Mouse (Mus musculus) macrophage (primary cell): ENCODE results near the gene Pcyox1. TPM values are rescaled to one million over a fixed set of nuclear protein-coding genes. Genes with fewer than 3 reads are reported as not detected.
A peak's percentile ranks its signal among the peaks of the same experiment; 100 is the strongest.
"Not testable (repeated sequence)": the region's sequence is repeated elsewhere in the genome, so short reads cannot be mapped to it uniquely, and the experiment has no call there.

Experiments
- H3K27ac ChIP-seq: fragments of 350-480 bp; formaldehyde crosslinking; 2 replicates; pipeline ENCODE4 v1.9.0; 2021
- H3K36me3 ChIP-seq: fragments of 350-480 bp; formaldehyde crosslinking; 2 replicates; pipeline ENCODE4 v1.9.0; 2021; ENCODE audit errors: inconsistent target
- H3K4me3 ChIP-seq: fragments of 350-480 bp; formaldehyde crosslinking; 2 replicates; pipeline ENCODE4 v1.9.0; 2021; ENCODE audit errors: inconsistent target
- H3K79me2 ChIP-seq: fragments of 350-480 bp; formaldehyde crosslinking; 2 replicates; pipeline ENCODE4 v1.9.0; 2021; ENCODE audit errors: inconsistent target
- WGBS: methylation state at CpG from one replicate; pipeline ENCODE4 v1.1.7; 2026; ENCODE audit warnings: inconsistent platforms; ENCODE audit not compliant: missing documents; 5-methylcytosine and 5-hydroxymethylcytosine counted together
- polyA plus RNA-seq: library from polyadenylated mRNA; stranded (reverse); fragments of 250-400 nt; gene quantifications from 3 replicates; pipeline ENCODE4 v1.2.4, GENCODE M21; 2018; ENCODE audit warnings: inconsistent platforms

Pcyox1 gene
- polyA plus RNA-seq, 1 experiment from 2014 or later = 122 TPM

GRCm38 (mm10) chr6:86387313-86387712, 9.6 kb downstream of the Pcyox1 start:
- Histone ChIP-seq H3K4me3 (no peak overlapping the region), H3K27ac (no peak overlapping the region), H3K36me3 (peaks cover 57% of the 10 kb centered on the region), H3K79me2 (no peaks in the 10 kb centered on the region; the same call in 1 of the 2 replicates)
- WGBS = 92% methylated on average over 12 of the region's 12 CpGs

DNA sequence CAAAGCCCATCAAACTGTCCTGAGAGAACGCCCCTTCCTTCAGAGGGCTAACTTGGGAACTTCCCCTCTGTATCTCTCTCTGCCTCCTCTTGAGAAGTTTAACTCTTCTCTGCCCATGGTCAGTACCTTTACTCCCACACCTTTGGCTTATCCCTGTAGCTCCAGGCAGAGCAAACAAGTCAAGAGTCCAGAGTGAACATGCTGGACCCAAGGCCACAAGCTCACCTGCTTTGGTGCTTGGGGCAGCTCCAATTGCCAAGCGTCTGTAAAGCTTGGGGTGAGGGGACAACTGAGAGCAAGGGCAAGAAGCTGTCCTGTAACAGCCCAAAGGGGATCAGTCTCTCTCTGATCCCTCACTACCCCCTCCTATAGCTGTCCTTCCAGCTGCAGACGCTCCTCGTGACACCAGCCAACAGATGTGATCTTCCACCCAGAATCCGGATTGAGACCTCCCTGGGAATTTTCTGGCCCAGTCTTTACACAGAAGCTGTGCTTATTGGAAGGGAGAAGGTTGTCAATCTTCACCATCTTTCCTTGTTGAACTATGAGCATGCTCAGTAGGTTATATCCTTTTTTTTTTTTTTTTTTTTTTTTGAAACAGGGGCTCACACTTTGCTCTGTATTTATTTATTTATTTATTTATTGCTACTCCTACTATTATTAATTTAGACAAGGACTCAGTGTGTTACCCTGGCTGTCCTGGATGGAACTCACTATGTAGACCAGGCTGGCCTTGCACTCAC, 11.4 kb downstream of the Pcyox1 start:
- WGBS = 89% methylated on average over 5 of the region's 5 CpGs
- H3K79me2 ChIP-seq = no peaks in the 10 kb centered on the region; the same call in 1 of the 2 replicates
- no peak overlapping the region for H3K27ac ChIP-seq
- H3K4me3 ChIP-seq = no peak overlapping the region
- H3K36me3 ChIP-seq = peaks cover 39% of the 10 kb centered on the region

DNA sequence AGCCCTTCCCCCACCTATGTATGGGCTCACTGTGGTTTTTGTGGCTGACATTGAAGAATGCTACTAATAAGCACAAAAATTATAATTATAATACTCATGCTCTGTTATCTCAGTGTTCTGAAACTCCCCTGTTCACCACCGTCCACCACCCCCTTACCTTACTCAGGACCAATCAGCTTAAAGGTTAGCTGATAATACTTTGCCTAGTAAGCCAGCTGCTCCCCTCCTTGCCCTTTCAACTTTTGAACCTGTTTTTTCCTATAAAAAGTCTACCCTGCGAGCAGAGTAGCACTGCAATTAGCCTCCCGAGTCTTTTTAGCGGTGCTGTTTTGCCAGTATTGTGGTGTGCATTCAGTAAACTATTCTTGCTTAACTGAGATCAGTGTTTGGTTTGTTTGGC, 12.3 kb downstream of the Pcyox1 start:
- H3K4me3 ChIP-seq = no peak overlapping the region
- no peaks in the 10 kb centered on the region; the same call in 1 of the 2 replicates for H3K79me2 ChIP-seq
- no peak overlapping the region for H3K27ac ChIP-seq
- WGBS = 97% methylated on average over 4 of the region's 4 CpGs
- H3K36me3 ChIP-seq = peaks cover 31% of the 10 kb centered on the region

- Histone ChIP-seq H3K36me3 (peaks cover 21% of the 10 kb centered on the region), H3K4me3 (no peak overlapping the region), H3K79me2 (no peaks in the 10 kb centered on the region; the same call in 1 of the 2 replicates), H3K27ac (no peak overlapping the region)
- 49% methylated on average over 3 of the region's 16 CpGs for WGBS
Measured at GRCm38 (mm10) chr6:86383370-86383769, 13.6 kb downstream of the Pcyox1 start.

GRCm38 (mm10) chr6:86382551-86382950, 14.4 kb downstream of the Pcyox1 start:
- Histone ChIP-seq H3K27ac (no peak overlapping the region), H3K4me3 (no peak overlapping the region), H3K36me3 (peaks cover 21% of the 10 kb centered on the region), H3K79me2 (no peaks in the 10 kb centered on the region; the same call in 1 of the 2 replicates)

- not testable (repeated sequence) for H3K27ac ChIP-seq, H3K79me2 ChIP-seq, H3K4me3 ChIP-seq
- H3K36me3 ChIP-seq = peaks cover 20% of the 10 kb centered on the region
- 100% methylated on average over 2 of the region's 8 CpGs for WGBS
Measured at GRCm38 (mm10) chr6:86380112-86380511, 16.8 kb downstream of the Pcyox1 start.

- peaks cover 26% of the 10 kb centered on the region for H3K79me2 ChIP-seq
- WGBS = 94% methylated on average over 3 of the region's 3 CpGs
- no peak overlapping the region for H3K27ac ChIP-seq
- H3K4me3 ChIP-seq = no peak overlapping the region
- peaks cover 20% of the 10 kb centered on the region for H3K36me3 ChIP-seq
Measured at GRCm38 (mm10) chr6:86378341-86378740, 18.6 kb downstream of the Pcyox1 start.

- H3K79me2 ChIP-seq = peaks cover 45% of the 10 kb centered on the region
- WGBS = 94% methylated on average over 6 of the region's 6 CpGs
- H3K36me3 ChIP-seq = peaks cover 19% of the 10 kb centered on the region
- no peak overlapping the region for H3K27ac ChIP-seq
- no peak overlapping the region for H3K4me3 ChIP-seq
Measured at GRCm38 (mm10) chr6:86373556-86373955, 23.4 kb downstream of the Pcyox1 start.

DNA sequence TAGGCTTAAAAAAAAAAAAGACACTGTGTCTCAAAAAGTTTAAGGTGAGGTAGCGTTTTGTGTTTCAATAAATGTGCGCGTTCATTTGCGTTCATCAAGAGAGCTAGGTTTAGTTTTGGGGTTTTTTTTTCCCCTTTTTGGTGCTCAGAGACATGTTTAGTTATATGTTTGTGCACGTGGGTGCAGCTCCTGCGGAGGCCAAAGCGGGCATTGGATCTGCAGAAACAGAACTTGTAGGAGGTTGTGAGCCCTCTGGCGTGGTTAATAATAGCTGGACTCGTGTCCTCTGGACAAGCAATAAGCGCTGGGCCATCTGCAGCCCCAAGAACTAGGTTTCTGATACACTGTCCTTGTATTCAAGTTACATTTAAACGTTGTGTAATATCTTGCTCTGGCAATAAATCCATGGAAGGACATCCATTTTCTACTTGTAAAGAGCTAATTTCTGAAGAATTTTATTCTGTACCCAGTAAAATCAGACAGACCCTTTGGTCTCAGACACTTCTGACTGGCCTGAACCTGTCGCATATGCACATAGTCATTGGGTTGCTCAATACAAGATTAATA, 24.9 kb downstream of the Pcyox1 start:
- Histone ChIP-seq H3K36me3 (peaks cover 4% of the 10 kb centered on the region; the same call in 1 of the 2 replicates), H3K27ac (no peak overlapping the region), H3K4me3 (peak overlapping the region; percentile 82), H3K79me2 (peaks cover 45% of the 10 kb centered on the region)
- whole genome bisulfite sequencing = 2% methylated on average over 12 of the region's 12 CpGs

DNA sequence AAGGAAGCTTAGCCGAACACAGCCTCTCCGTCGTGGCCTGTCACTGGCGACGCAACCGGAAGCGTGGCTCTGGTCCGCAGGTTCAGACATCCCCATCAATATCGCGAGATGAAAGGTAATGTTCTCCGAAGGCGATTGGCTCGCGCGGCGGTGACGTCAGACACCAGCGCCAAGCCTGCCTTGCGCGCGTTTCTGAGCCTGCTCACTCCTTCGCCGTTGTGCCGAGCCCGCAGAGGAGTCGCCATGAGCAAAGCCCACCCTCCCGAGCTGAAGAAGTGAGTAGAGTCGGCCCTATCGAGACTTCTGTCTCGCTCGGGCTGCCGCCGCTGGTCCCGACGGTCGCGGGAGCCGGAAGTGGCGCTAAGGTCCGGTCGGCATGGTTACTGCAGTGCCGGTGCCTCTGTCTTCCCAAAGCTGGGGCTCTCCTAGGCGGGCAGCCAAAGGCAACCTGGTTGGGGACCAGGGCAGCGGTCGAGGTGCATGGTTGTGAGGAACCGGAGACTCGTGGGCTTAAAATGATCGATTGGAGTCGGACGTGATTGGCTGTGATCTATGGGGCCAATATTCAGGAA, 25.5 kb downstream of the Pcyox1 start:
- H3K36me3 ChIP-seq = 0 out of 2 replicates have a peak, but pooled peaks cover under 1% of the 10 kb centered on the region
- WGBS = 0% methylated on average over 50 of the region's 50 CpGs
- peak overlapping the region; percentile 72 for H3K27ac ChIP-seq
- peaks cover 45% of the 10 kb centered on the region for H3K79me2 ChIP-seq
- peak overlapping the region; percentile 82 for H3K4me3 ChIP-seq

GRCm38 (mm10) chr6:86370764-86371339, 26.1 kb downstream of the Pcyox1 start, which contains the start of gene Snrpg:
Gene Snrpg (plus strand): TSS chr6:86371304.
- Histone ChIP-seq H3K79me2 (peaks cover 44% of the 10 kb centered on the region), H3K27ac (peak within 1 kb of the TSS; percentile 72), H3K4me3 (peak within 1 kb of the TSS; percentile 82), H3K36me3 (no peaks in the 10 kb centered on the region)
- WGBS = 16% methylated on average over 15 of the region's 15 CpGs

DNA sequence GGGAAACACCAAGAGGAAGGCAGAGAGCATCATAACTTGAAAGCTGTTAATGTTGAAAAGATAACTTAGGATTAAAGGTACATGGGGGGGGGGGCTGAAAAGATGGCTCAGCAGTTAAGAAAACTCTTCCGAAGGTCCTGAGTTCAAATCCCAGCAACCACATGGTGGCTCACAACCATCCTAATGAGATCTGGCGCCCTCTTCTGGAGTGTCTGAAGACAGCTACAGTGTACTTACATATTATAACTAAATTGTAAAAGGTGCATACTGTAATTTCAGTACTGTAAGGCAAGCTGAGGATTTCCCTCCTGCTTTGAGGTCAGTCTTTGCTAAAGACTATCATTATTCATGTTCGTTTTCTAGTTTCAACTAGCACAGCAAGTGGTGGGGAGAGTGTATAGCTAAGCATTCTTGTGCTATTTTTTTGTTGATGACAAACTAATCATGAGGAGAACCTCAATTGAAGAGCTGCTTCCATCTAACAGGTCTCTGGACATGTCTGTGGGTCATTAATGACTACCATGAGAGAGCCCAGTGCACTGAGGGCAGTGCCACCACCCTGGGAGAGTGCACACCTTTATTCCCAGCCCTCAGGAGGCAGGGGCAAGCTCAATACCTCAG, 26.8 kb downstream of the Pcyox1 start:
- H3K27ac ChIP-seq = 0 out of 2 replicates have a peak overlapping the region, but pooled peaks have one; percentile 72
- WGBS = 82% methylated on average over 3 of the region's 3 CpGs
- H3K4me3 ChIP-seq = no peak overlapping the region

DNA sequence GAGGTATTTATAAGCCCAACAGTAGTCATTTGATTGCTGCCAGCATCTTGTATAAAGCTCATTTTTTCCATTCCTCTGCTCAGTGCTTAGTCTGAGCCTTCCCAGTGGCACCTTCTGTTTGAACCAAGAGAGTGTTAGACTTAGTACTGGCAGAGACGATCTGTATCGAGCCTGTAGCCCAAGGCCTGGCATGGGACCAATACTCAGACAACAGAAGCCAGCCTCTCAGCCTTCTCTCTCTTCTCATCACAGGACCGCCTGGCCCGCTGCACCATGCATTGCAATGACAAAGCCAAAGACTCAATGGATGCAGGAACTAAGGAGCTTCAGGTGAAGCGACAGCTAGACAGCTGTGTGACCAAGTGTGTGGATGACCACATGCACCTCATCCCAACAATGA, 28.5 kb downstream of the Pcyox1 start:
- 94% methylated on average over 5 of the region's 5 CpGs for WGBS
- Histone ChIP-seq H3K79me2 (peaks cover 20% of the 10 kb centered on the region), H3K27ac (no peak overlapping the region), H3K36me3 (no peaks in the 10 kb centered on the region), H3K4me3 (no peak overlapping the region)

More for the DNA sequence above, 26.8 kb downstream of the Pcyox1 start:
- H3K36me3 ChIP-seq = no peaks in the 10 kb centered on the region
- peaks cover 38% of the 10 kb centered on the region for H3K79me2 ChIP-seq

GRCm38 (mm10) chr6:86366853-86367249, 30.1 kb downstream of the Pcyox1 start:
- Histone ChIP-seq H3K36me3 (no peaks in the 10 kb centered on the region), H3K4me3 (no peak overlapping the region), H3K79me2 (peaks cover 4% of the 10 kb centered on the region), H3K27ac (no peak overlapping the region)
- 94% methylated on average over 2 of the region's 2 CpGs for WGBS
